Mouse (Mus musculus) liver (tissue): ENCODE results near the gene Ppp1r27.
"Not testable (repeated sequence)": the region's sequence is repeated elsewhere in the genome, so short reads cannot be mapped to it uniquely, and the experiment has no call there.

ENCODE experiments used
- DNase-seq: peaks from one replicate; pipeline ENCODE4 v3.0.0-alpha.2; 2020; ENCODE audit warnings: mixed read lengths

Gene Ppp1r27

GRCm38 (mm10) chr11:120542376-120542775 lies 8.6 kb downstream of the Ppp1r27 start:
- no peak for DNase-seq

- no peak for DNase-seq
Observed at GRCm38 (mm10) chr11:120541907-120542306, 9.0 kb downstream of the Ppp1r27 start.

DNA sequence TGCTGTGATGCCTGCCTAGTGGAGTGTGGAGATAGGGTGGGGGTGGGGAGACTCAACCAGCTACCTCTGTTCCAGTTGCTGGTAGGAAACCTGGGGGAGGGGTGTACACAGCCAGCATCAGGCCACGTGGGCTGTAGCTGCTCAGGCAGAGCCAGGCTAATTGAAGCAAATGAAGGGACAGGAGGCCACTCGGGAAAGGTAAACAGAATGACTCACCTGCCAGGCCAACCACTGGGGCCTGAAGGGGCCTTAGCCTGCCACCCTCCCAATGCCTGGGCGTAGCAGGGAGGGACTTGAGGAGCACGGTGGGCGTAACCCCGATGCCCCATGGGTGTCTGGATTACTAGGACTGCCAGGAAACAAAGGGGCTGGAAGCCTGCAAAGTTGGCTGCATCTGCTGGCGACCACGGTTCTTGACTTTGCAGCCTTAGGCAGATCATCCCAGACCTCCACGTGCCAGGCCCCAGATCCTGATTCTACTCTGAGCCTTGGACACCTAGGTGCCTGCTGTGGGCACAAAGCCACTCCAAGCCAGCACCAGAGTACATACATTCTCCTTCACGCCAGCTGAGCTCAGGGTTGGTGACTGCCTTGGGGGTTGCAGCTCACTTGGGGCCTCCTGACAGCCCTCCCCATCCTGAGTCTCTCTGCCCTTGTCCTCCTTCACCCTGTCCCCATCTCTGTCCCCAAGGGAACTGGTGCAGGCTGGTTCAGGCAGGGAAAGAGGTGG lies 11.5 kb downstream of the Ppp1r27 start:
- DNase-seq = peak; percentile 59

DNA sequence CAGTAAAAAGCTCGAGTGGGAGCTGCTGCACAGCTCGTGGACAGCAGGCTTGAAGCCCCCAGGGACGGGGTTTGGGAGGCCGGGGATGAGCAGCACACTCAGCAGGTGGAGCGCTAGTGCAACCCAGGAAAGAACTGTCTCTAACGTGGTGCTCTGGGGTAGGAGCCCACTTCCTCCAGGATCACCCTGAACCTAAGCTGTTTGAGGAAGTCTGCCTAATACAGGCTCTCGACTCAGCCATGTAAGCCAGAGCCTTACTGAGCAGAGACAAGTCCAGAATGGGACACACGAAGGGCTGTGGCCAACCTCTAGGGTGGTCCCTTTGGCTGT lies 12.0 kb downstream of the Ppp1r27 start:
- no peak for DNase-seq

DNA sequence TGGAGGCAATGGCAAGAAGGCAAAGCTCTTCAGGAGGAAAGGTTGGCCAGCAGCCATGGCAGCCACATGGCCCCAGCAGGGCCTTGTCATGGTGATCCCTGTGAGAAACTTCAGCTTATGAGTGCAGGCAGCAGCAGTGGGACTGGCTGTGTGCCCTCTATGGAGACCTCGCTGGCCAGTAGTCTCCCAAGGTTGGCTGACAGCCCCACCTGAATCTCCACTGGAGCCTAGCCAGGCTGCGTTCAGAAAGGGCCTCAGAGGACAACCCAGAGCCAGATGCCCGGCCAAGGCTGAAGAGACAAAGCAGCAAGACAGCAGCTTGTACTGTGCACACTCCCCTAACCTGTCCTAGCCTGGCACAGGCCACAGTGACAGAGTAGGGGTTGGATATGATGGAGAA lies 12.4 kb downstream of the Ppp1r27 start:
- no peak for DNase-seq

DNA sequence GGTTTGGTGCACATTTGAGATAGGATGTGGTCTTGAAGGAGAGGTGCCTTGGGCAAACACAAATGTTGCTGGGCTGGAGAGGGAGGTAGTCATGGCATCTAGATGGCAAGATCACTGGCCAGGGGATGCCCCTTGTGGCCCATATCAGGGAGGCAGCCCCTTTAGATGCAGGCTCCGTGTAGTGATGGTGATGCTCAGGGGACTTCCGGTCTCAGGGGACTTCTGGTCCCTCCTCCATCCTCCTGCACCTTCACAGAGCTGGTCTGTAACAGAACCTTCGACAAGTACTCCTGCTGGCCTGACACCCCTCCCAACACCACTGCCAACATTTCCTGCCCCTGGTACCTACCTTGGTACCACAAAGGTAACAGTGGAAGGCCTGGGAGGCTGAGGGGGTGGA lies 15.1 kb downstream of the Ppp1r27 start:
- no peak for DNase-seq

DNA sequence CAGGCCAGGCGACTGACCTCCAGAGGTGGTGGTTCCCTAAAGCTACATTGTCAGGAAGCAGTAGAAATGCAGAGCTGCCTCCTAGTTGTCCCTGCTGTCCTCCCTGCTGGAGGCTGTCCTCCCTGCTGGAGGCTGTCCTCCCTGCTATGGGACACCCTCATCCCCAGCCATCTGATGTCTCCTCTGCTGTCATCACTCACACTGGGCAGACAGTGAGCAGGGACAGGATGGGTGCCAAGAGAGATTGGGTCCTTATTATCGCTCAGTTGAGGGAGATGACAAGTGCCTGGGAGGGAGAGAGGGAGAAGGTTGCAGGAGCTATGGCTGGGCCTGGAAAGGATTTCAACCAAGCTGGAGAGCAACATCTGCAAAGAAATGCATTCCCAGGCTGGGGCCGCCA lies 15.8 kb downstream of the Ppp1r27 start:
- DNase-seq = no peak

GRCm38 (mm10) chr11:120534093-120534492 lies 16.8 kb downstream of the Ppp1r27 start:
- DNase-seq = no peak

GRCm38 (mm10) chr11:120531646-120532045 lies 19.3 kb downstream of the Ppp1r27 start:
- no peak for DNase-seq

DNA sequence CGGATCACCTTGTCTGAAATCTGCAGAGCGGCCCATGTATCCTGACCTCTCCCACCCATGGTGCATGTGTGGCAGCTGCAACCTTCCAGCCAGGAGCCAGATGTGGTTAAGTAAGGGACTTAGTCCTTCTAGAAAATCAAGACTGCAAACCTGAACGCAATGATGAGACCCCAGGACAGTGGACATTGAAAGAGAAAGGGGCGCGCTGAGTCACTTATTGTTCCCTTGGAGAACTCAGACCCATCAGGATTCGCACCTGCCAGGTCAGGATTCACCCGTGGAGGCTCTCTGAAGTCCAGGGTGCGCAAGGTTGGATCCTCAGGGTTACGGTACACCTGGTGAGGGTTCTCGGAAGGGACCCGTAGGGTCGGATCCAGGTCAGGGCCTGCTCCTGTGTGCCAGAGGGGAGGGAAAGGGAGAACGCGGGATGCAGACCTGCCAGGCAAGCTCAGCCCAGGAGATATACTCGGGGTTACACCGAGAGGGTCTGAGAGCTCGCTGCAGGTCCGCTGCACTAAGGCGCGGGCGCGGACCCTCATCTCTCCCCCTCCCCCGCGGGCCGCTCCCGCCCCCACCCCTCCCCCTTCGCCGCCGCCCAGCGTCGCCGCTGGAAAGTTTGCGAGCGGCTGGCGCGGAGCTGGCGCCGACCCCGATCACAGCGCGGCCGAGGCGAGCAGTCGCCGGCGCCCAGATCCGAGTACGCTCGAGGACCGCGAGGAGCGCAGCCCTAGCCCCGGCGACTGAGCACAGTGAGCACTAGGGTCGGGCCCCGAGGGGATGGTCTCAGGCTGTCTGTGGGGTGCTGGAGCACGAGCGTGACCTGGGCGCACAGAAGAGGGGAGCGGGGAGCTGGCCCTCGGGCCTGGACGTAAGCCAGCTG lies 20.6 kb downstream of the Ppp1r27 start, which contains the start of gene Gcgr:
Gcgr (plus strand) TSS at position 615 of the 880 bp plus-strand sequence.
- no peak for DNase-seq

DNA sequence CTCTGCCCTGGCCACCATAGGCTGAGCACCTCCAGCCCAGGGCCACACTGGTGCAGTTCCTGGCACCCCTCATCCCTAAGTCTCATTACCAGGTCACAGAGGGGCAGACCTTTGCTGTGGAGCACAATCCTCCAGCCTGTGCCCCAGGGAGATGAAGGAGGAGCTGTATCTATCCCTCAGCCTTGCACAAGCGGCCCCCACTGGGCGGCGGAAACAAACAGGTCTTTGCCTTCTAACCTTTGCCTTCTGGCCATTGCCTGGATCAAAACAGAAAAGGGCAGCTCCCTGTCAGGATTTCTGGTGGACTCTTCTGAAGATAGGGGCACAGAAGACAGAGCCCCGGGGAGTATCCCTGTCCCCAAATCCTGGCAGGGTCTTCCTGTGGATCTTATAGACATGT lies 22.0 kb downstream of the Ppp1r27 start:
- peak; percentile 43 for DNase-seq

GRCm38 (mm10) chr11:120527690-120528354 lies 23.1 kb downstream of the Ppp1r27 start:
- DNase-seq = no peak

GRCm38 (mm10) chr11:120525959-120526358 lies 25.0 kb downstream of the Ppp1r27 start:
- DNase-seq = no peak

GRCm38 (mm10) chr11:120522581-120522980 lies 28.4 kb downstream of the Ppp1r27 start:
- DNase-seq = no peak

- DNase-seq = peak; percentile 73
Observed at GRCm38 (mm10) chr11:120520967-120521540, 29.9 kb downstream of the Ppp1r27 start.

DNA sequence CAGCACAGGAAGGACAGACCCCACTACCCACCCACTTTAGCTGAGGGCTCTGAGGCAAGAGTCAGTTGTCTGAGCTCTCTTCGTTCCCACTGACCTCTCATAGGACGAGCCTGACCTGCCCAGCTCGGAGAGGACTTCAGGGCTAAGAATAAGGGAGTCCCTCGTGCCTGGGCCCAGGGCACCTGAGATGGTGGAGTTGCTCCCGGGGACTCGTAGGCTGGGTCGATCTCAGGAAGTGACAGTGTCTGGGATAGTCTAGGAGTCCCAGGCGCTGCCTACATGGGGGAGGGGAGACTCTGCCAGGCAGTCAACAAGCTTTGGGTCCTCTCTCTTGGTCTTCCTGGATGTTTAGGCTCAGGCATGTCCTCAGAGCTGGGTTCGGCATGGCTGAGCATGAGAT lies 30.4 kb downstream of the Ppp1r27 start:
- DNase-seq = no peak

- peak; percentile 33 for DNase-seq
Observed at GRCm38 (mm10) chr11:120519738-120520137, 31.2 kb downstream of the Ppp1r27 start.

GRCm38 (mm10) chr11:120518558-120518957 lies 32.4 kb downstream of the Ppp1r27 start:
- peak; percentile 66 for DNase-seq

- no peak for DNase-seq
Observed at GRCm38 (mm10) chr11:120518027-120518426, 32.9 kb downstream of the Ppp1r27 start.

DNA sequence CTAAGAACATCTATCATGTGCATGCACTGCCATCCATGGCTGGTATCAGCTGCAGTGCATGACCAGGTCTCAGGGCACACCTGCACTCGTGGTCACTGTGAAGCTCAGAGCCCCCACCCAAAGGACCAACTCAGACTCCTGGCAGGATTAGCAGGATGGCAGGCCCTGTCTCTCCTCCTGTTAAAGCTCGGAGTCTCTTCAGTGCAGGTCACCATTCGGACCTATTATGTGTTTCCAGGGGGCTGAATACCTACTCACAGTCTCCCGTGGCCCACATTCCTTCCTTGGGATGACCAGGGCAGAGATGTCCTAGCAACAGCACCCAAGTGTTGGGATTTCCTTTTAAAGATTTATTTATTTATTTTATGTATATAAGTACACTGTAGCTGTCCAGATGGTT lies 33.8 kb downstream of the Ppp1r27 start:
- DNase-seq = no peak

DNA sequence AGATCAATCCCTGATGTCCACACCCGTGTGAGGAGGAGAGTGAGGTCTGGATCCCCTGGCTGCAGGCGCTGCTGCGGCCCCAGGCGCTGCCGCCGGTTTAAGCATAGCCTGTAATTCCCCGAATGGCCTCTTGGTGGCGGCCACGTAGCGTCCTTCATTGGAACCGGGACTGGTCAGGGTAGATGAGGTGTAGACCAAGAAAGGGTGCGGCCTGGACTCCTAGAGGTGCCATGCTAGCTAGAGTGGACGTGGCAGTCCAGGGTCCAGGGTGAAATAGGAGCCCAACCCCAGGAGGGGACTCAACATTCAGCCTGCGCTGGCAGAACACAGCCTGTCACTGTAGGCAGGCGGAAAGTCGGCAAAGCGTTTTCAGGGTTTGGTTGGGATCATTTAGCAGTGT lies 35.3 kb downstream of the Ppp1r27 start:
- DNase-seq = peak; percentile 83

GRCm38 (mm10) chr11:120514262-120514661 lies 36.7 kb downstream of the Ppp1r27 start:
- not testable (repeated sequence) for DNase-seq

- DNase-seq = no peak
Observed at GRCm38 (mm10) chr11:120512790-120513453, 38.0 kb downstream of the Ppp1r27 start.
